Mouse (Mus musculus): Measurements from ENCODE around the gene Dennd1a.
A peak's percentile ranks its signal among the peaks of the same experiment; 100 is the strongest.

Gene Dennd1a

GRCm38 (mm10) chr2:37879697-37880096, 407.5 kb downstream of the Dennd1a start:
- DNase-seq (ENCODE audit: low read depth, low spot score) = no peak

DNA sequence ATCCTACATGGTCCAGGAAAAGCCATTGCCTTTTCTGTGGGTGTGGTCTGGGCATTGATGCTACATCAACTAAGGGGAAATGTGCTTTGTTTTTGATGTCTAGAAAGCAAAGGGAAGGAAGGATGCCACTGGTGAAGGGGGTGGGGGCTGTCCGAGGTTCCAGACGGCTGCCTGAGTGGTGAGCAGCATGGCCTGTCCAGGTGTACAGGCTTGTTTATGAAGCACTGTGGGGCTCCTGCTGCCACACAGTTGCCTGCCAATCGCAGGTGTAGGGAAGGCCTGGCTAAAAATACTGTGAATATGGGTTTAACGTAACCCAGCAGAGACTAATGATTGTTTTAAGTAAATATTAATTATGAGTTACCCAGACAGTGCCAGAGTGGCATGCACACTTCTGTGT, 414.4 kb downstream of the Dennd1a start:
- no peak for DNase-seq (ENCODE audit: low read depth, low spot score)

DNA sequence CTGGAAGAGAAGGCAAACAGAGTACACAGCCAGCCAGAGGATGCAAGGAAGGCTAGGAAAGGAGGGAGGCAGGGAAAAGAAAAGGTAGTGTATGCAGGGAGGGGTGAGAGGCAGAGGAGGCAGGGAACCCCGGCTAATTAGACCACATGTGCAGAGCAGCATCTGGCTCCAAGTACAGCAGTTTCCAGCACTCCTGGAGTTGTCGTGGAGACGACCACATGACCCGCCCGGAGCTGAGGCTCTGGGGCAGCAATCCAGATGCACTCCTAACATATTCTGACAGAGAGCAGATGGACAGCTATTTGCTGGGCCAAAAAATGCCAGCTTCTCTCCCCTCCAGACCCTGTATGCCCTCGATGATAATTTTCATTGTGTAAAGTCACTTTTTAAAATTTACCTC, 417.6 kb downstream of the Dennd1a start:
- DNase-seq (ENCODE audit: low read depth, low spot score) = no peak

- DNase-seq (ENCODE audit: low read depth, low spot score) = no peak
Observed at GRCm38 (mm10) chr2:37867387-37867786, 419.8 kb downstream of the Dennd1a start.

- no peak for DNase-seq (ENCODE audit: low read depth, low spot score)
Observed at GRCm38 (mm10) chr2:37857472-37857871, 429.7 kb downstream of the Dennd1a start.

GRCm38 (mm10) chr2:37856955-37857354, 430.2 kb downstream of the Dennd1a start:
- DNase-seq (ENCODE audit: low read depth, low spot score) = no peak

- no peak for DNase-seq (ENCODE audit: low read depth, low spot score)
Observed at GRCm38 (mm10) chr2:37855226-37855625, 432.0 kb downstream of the Dennd1a start.

DNA sequence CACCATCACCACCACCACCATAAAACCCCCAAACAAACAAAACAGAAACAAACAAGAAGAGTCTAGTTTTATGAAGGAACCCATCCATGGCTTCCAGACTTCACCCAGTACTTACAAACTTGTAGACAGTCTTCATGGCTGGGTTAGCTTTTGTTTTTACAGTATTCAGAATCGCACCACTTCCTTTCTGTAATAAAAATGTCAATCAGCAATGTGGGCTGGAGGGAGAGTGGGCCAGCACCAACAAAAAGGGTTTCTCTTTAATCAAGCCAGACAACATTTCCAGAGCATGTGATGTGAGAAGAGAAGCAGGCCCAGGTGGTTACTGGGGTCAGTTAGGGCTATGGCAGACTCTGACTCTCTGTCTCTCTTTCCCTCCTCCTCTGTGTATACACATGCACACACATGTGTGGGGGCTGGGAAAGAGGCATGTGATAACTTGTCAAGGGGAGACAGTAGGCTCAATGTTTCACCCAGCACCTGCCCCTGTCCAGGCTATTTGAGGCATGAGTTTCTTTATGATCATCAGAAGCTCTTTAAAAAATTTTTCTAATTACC, 433.2 kb downstream of the Dennd1a start:
- no peak for DNase-seq (ENCODE audit: low read depth, low spot score)

DNA sequence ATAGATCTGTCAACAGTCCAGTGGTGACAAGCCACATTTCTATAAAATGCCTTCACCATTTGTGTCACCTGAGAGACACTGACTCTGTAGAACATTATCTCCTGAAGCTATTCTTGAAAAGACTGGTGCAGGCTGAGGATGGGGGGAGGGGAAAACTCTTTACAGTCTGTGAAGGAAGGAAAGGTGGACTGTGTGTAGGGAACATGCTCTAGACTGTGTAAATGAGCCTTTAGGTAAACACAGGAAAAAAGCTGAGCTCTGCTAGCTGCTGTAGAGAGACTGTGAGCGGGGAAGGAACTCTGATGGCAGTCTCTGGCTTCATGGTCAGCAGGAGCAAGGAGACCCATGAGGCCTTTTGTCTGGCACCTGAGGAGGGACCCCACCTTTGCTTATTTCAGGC, 436.6 kb downstream of the Dennd1a start:
- DNase-seq (ENCODE audit: low read depth, low spot score) = no peak

GRCm38 (mm10) chr2:37849357-37849756, 437.8 kb downstream of the Dennd1a start:
- no peak for DNase-seq (ENCODE audit: low read depth, low spot score)

GRCm38 (mm10) chr2:37842719-37843118, 444.5 kb downstream of the Dennd1a start:
- DNase-seq (ENCODE audit: low read depth, low spot score) = no peak

- no peak for DNase-seq (ENCODE audit: low read depth, low spot score)
Observed at GRCm38 (mm10) chr2:37842151-37842569, 445.0 kb downstream of the Dennd1a start.

DNA sequence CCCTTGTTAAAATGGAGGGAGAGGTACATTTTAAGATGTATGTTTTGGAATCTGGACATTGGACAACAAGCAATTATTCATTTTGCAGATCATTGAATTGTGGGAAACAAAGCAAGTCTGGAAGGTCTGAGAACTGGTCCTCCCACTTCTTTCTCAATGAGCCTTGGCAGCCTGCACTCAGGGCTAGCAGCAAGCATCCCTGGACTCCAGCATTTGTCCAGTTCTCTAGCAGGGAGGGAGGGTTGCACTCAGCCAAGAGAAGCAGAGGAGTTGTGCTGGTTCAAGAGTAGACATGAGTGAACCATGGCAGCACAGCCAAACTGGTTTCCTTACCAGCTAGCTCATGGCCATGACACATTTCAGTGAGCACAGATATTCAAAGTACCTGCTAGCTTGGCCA, 447.3 kb downstream of the Dennd1a start:
- DNase-seq (ENCODE audit: low read depth, low spot score) = no peak

DNA sequence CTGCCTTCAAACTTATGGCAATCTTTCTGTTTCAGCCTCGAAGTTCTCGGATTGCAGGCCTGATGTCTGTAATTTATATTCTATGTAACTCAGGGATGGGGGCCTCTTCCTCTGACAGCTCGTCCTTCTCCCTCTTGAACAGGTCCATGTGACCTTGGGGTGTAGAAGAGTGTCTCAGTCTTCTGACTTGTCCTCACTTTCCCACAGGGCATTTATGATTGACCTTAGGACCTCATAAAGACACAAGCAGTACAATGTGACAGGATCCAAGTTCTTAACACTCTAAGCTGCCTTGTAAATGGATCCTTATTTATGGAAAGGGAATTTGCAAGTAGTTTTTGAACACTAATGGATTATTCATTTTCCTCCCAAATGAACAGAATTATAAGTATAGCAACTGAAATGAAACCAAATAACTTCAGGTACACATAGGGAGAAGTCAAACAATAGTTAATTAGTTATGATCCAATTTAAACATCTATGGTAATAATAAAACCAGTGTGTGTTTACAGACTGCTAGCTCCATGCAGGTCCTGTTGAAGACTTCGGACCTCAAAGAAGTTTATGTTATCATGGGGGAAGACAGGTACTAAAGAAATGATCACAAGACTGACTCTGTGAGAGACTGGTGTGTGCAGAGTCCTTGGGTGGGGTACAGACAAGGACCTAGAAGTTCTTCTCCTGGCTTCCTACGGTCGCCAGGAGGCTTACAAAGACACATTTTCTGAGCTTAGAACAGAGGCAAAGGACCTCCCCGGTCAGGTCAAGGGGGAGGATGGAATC, 448.8 kb downstream of the Dennd1a start:
- DNase-seq (ENCODE audit: low read depth, low spot score) = no peak

- no peak for DNase-seq (ENCODE audit: low read depth, low spot score)
Observed at GRCm38 (mm10) chr2:37837542-37837941, 449.6 kb downstream of the Dennd1a start.

GRCm38 (mm10) chr2:37836926-37837325, 450.3 kb downstream of the Dennd1a start:
- DNase-seq (ENCODE audit: low read depth, low spot score) = no peak

DNA sequence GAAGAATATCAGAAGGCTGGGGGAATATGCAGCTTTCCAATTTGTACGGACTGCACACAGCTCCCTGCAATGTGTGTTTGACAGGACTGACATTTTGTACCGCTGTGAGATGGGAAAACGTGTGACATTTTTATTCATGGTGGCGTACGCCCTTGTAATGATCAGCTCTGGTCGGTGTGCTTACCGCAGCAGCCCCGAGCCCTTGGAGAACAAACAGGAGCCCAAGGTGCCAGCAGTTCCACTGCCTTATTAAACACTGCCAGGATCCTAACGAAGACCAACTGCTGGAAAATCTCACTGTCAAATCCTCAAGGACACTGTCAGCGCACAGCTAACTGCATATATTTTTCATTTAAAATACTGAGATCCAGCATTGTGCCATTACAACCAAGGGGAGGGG, 454.9 kb downstream of the Dennd1a start:
- DNase-seq (ENCODE audit: low read depth, low spot score) = no peak

- no peak for DNase-seq (ENCODE audit: low read depth, low spot score)
Observed at GRCm38 (mm10) chr2:37829758-37830275, 457.4 kb downstream of the Dennd1a start.

DNA sequence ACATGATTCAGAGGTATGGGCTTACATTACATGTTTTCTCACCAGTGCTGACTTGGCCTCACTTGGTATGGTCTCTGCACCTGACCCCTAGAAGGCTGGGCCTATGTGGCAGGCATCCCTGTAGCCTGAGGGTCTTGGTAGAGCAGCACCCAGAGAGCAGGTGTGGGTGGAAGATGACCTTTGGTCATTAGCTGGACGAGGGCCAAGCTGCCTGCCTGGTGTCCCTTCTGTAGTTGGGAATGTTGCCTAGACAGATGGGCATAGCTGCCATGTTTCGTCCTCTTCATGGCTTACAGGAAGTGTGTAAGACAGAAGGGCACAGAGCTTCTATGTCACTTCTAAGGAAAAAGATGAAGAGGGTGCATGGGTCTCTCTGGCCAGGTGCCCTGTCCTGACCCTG, 463.4 kb downstream of the Dennd1a start:
- DNase-seq (ENCODE audit: low read depth, low spot score) = no peak

GRCm38 (mm10) chr2:37822122-37822521, 465.1 kb downstream of the Dennd1a start:
- no peak for DNase-seq (ENCODE audit: low read depth, low spot score)

GRCm38 (mm10) chr2:37819526-37820152, 467.6 kb downstream of the Dennd1a start:
- peak; percentile 44 for DNase-seq (ENCODE audit: low read depth, low spot score)

DNA sequence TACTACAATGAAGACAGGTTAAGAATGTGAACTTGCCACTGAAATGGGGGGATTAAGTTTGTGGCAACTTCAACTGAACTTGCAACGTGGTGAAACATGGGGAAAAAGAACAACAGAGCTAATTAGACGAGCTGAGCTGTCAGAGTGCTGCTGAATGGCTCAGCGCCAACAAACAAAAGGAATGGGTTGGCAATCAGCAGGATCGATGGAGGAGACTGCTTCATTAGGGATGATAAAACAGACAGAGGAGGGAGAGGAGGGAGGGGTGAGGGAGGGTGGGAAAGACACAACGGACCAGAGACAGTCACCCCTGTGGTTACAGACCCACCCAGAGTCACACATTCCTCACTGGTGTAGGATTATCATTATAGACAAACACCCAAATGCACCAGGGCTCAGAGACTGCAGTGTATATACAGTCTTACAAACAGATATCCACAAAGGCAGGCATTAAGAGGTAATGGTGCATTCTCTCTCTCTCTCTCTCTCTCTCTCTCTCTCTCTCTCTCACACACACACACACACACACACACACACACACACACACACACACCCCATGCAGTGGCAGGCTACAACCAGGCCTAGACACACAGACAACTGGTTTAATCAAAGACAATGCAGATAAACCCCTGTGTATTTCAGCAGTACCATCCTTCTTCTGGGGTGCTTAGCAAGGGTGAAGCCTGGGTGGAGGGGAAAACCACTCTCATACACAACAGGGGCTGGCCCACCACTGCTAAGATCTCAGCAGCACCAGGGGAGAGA, 468.2 kb downstream of the Dennd1a start:
- no peak for DNase-seq (ENCODE audit: low read depth, low spot score)
